Comparison of ENCODE assay signal across 8 mouse cellular contexts in the genomic region with DNA sequence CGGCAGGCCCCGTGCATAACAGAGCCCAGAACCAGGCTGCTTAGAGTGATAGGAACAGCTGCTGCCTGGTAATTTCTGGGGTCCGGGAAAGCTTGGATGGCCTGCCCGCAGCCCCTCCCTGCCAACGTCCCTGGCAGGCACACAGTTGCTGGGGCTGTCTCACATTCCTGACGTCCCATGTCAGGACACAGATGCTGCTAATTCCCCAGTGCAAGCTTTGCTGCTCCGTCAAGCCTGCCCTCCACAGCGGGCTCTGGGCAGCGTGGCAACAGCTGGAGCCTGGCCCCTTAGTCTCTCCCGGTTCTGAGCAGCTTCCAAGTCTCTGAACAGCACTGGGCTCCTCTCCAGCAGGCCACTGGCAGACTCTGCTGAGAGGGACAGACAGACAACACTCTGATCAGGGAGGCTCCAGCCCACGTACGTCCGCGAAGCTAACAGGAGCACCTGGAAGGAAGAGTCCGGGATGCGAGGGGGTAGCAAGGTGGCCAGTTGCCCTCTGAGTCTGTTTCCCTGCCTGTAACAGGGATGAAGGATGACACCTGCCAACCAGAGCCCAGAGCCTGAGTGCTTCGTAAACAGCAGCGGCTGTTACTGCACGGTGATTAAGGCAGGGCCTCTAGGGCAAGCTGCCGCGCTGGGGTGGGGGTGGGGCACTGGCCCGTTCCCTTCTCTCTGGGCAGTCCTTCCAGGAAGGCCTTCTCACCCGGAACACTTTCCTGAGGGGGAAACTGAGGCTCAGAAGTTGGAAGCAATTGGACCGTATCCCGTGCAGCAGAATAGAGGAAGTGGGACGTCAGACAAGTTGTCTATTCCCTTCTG. TPM values are rescaled to one million over a fixed set of nuclear protein-coding genes. Genes with fewer than 3 reads are reported as not detected.
DNase-seq lines count a peak whose midpoint lies in the region; ATAC-seq and TF ChIP-seq lines count a peak whose summit lies in the region.

No protein-coding gene starts in this region.

- peak; percentile 64 for ATAC-seq in heart, embryonic 16.5 days (replicated peaks; ENCODE audit: extremely low read depth, insufficient read depth, low FRiP score)
- ATAC-seq in neural tube, embryonic 14.5 days (ENCODE audit: low read depth) = peak; percentile 77

- TF ChIP-seq CTCF in lung, adult 2 months (IDR thresholded peaks at IDR 0.05; ENCODE audit: insufficient read depth, low read length) = no peak

- H3K27me3 ChIP-seq in heart, embryonic 16.5 days (ENCODE audit: control insufficient read depth, insufficient read depth, low read length) = 0 out of 2 replicates have a peak, but pooled peaks cover 2% of the 10 kb centered on the region
- H3K27me3 ChIP-seq in neural tube, embryonic 14.5 days (ENCODE audit: control insufficient read depth, insufficient read depth, low read length) = no peaks in the 10 kb centered on the region

- H3K4me3 ChIP-seq in heart, embryonic 16.5 days (ENCODE audit: low read length) = peak overlapping the region; percentile 32
- H3K4me3 ChIP-seq in lung, adult 2 months (replicated peaks; ENCODE audit: extremely low read depth, low read depth, low read length) = peak overlapping the region; percentile 1
- no peak overlapping the region for H3K4me3 ChIP-seq in neural tube, embryonic 14.5 days (ENCODE audit: low read depth, low read length)

- 14% methylated on average over 26 of the region's 26 CpGs for WGBS in heart, embryonic 16.5 days
- 17% methylated on average over 26 of the region's 26 CpGs for WGBS in lung, adult 2 months
- WGBS in neural tube, embryonic 14.5 days = 10% methylated on average over 26 of the region's 26 CpGs

- no peaks in the 10 kb centered on the region for H3K9me3 ChIP-seq in heart, embryonic 16.5 days (replicated peaks; ENCODE audit: control insufficient read depth, low read length)
- no peaks in the 10 kb centered on the region for H3K9me3 ChIP-seq in neural tube, embryonic 14.5 days (ENCODE audit: control insufficient read depth, low read length)

- peak overlapping the region; percentile 61 for H3K4me2 ChIP-seq in heart, embryonic 16.5 days (ENCODE audit: low read depth, low read length)
- H3K4me2 ChIP-seq in neural tube, embryonic 14.5 days (ENCODE audit: low read depth, low read length) = peak overlapping the region; percentile 7; the same call in 1 of the 2 replicates

- DNase-seq in heart, adult 11 months = peak; percentile 97
- DNase-seq in heart, adult 8-10 months (ENCODE audit: low spot score) = no peak
- DNase-seq in fibroblast of lung, adult 2 months (ENCODE audit: low read depth) = peak; percentile 43
- DNase-seq in layer of hippocampus, adult 18-20 months (ENCODE audit: low spot score in 2 of 2) = peak; percentile 45 to 65
- DNase-seq in lung, adult 2 months = peak; percentile 32
- DNase-seq in spleen, postnatal 14 days (ENCODE audit: low spot score in 2 of 2) = no peak

- no peaks in the 10 kb centered on the region for H3K36me3 ChIP-seq in heart, embryonic 16.5 days (ENCODE audit: control insufficient read depth, insufficient read depth)
- H3K36me3 ChIP-seq in neural tube, embryonic 14.5 days (ENCODE audit: control insufficient read depth, insufficient read depth, low read length) = no peaks in the 10 kb centered on the region

- peak overlapping the region; percentile 51 for H3K9ac ChIP-seq in heart, embryonic 16.5 days (ENCODE audit: low read length)
- H3K9ac ChIP-seq in neural tube, embryonic 14.5 days (replicated peaks; ENCODE audit: low read depth, low read length) = no peak overlapping the region

- H3K4me1 ChIP-seq in heart, embryonic 16.5 days (ENCODE audit: control insufficient read depth, insufficient read depth, low read length) = peaks cover 11% of the 10 kb centered on the region
- H3K4me1 ChIP-seq in lung, adult 2 months (ENCODE audit: control insufficient read depth, insufficient read depth, low read length) = peaks cover 13% of the 10 kb centered on the region; the same call in 1 of the 2 replicates
- H3K4me1 ChIP-seq in neural tube, embryonic 14.5 days (ENCODE audit: control insufficient read depth, insufficient read depth, low read length) = 0 out of 2 replicates have a peak, but pooled peaks cover 7% of the 10 kb centered on the region

- TF ChIP-seq POLR2A in lung, adult 2 months (IDR thresholded peaks at IDR 0.05; ENCODE audit: borderline replicate concordance, extremely low read depth, low read depth, low read length) = no peak

- peak overlapping the region; percentile 78 for H3K27ac ChIP-seq in heart, embryonic 16.5 days (ENCODE audit: low read length)
- peak overlapping the region; percentile 63; the same call in 1 of the 2 replicates for H3K27ac ChIP-seq in neural tube, embryonic 14.5 days (ENCODE audit: low read depth, low read length)

RNA-seq across cellular contexts. Expression of a gene that starts 19.3 kb away (rescaled TPM):
- under 1 TPM in 3 of 4 experiments, not detected in 1; 0.16 to 0.29 (median 0.28) TPM for total RNA-seq in heart, adult 8-10 months (2022)
- polyA plus RNA-seq in heart, embryonic 16.5 days (2015; fragmentation: Nextera tagmentation; extraction: Ambion mirVana) = 0.80 and 2.6 TPM in 2 replicates
- under 1 TPM; 0.12 to 0.41 TPM for total RNA-seq in layer of hippocampus, adult 18-20 months (2021)
- polyA plus RNA-seq in lung, adult 2 months (2012; rRNA removed) = 63.3 TPM in 2 replicates
- polyA plus RNA-seq in neural tube, embryonic 14.5 days (2014; fragmentation: Nextera tagmentation; extraction: Ambion mirVana) = 0.35 and 1.1 TPM in 2 replicates

RNA-seq across cellular contexts. Expression of a gene that starts 37.9 kb away (rescaled TPM):
- total RNA-seq in heart, adult 8-10 months (2022) = 10 to 100 TPM; 47.2 to 55.1 (median 51.9) TPM
- 38.1 and 40.5 TPM in 2 replicates for polyA plus RNA-seq in heart, embryonic 16.5 days (2015; fragmentation: Nextera tagmentation; extraction: Ambion mirVana)
- 100 to 1,000 TPM; 111 to 124 TPM for total RNA-seq in layer of hippocampus, adult 18-20 months (2021)
- 16.7 and 21.6 TPM in 2 replicates for polyA plus RNA-seq in lung, adult 2 months (2012; rRNA removed)
- 61.9 and 76.8 TPM in 2 replicates for polyA plus RNA-seq in neural tube, embryonic 14.5 days (2014; fragmentation: Nextera tagmentation; extraction: Ambion mirVana)

RNA-seq across cellular contexts. Expression of a gene that starts 38.4 kb away (rescaled TPM):
- not detected for total RNA-seq in heart, adult 8-10 months (2022)
- not detected in 2 replicates for polyA plus RNA-seq in heart, embryonic 16.5 days (2015; fragmentation: Nextera tagmentation; extraction: Ambion mirVana)
- total RNA-seq in layer of hippocampus, adult 18-20 months (2021) = not detected
- polyA plus RNA-seq in lung, adult 2 months (2012; rRNA removed) = not detected in 2 replicates
- not detected in 2 replicates for polyA plus RNA-seq in neural tube, embryonic 14.5 days (2014; fragmentation: Nextera tagmentation; extraction: Ambion mirVana)

Comparison
In these comparisons a context has a peak if more than half of its experiments do, and no peak if none do; other contexts are left out.
1. DNase-seq: peak in heart, adult 11 months (single experiment), fibroblast of lung, adult 2 months (single experiment), layer of hippocampus, adult 18-20 months (2 of 2) and lung, adult 2 months (single experiment); none in heart, adult 8-10 months (single experiment) and spleen, postnatal 14 days (0 of 2).
2. RNA of a gene that starts 19.3 kb away (polyA plus RNA-seq): 63.3 TPM in lung, adult 2 months; 0.80 to 2.6 TPM in heart, embryonic 16.5 days and 0.35 to 1.1 TPM in neural tube, embryonic 14.5 days; every median in the first group is over 10 times any median in the second.